19 mouse cellular contexts compared by ENCODE assay signal in the genomic region with DNA sequence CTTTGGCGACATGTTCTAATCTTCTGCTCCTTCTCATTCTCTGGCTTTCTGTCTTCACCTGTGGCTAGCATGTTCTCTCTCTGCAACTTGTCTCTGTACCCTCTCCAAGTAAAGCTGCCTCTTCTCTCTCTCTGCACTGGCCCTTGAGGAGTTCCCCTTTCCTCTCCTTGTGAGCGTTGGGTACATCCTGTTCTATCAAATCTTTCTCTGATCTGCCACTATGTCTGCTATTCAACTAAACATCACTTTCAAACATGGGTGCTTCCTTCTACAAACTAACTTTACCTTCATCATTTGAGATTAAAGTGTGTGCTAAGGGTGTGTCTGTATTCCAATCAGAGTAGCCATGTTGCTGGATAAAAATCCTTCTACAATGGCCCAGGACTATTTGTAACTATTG. TPM values are rescaled to one million over a fixed set of nuclear protein-coding genes. Genes with fewer than 3 reads are reported as not detected.
DNase-seq lines count a peak whose midpoint lies in the region; ATAC-seq and TF ChIP-seq lines count a peak whose summit lies in the region.
"Had no signal": no experiment of that assay in that cellular context is flagged by ENCODE, and none has a peak within 500 bp of the region (broad histone marks: within the 10 kb centered on the region; RNA-seq: fewer than 3 reads in every experiment).

No protein-coding gene starts in this region.

- H3K27me3 ChIP-seq in spleen, adult 2 months (ENCODE audit: control insufficient read depth, insufficient read depth, low read length): no peaks in the 10 kb centered on the region
- no peaks in the 10 kb centered on the region for H3K27me3 ChIP-seq in MEL (ENCODE audit: control insufficient read depth in 1 of 2, insufficient read depth in 2 of 2, low read length in 2 of 2)
- H3K27me3 ChIP-seq in liver, embryonic 12.5 days (replicated peaks): no peaks in the 10 kb centered on the region
- no peaks in the 10 kb centered on the region for H3K27me3 ChIP-seq in midbrain, embryonic 13.5 days
- H3K27me3 ChIP-seq: heart, embryonic 12.5 days; hindbrain, embryonic 15.5 days; limb, embryonic 12.5 days; lung, embryonic 15.5 days; neural tube, embryonic 12.5 days had no signal

- H3K4me2 ChIP-seq in liver, embryonic 12.5 days: peak overlapping the region; percentile 62
- H3K4me2 ChIP-seq in midbrain, embryonic 13.5 days (replicated peaks): no peak overlapping the region
- H3K4me2 ChIP-seq: heart, embryonic 12.5 days; limb, embryonic 12.5 days; lung, embryonic 15.5 days had no signal

- no peak overlapping the region for H3K9ac ChIP-seq in MEL (ENCODE audit: control insufficient read depth, low read depth, low read length, poor library complexity, severe bottlenecking)
- H3K9ac ChIP-seq in liver, embryonic 12.5 days: no peak overlapping the region
- no peak overlapping the region for H3K9ac ChIP-seq in midbrain, embryonic 13.5 days (replicated peaks)
- H3K9ac ChIP-seq: heart, embryonic 12.5 days; hindbrain, embryonic 15.5 days; limb, embryonic 12.5 days; lung, embryonic 15.5 days; neural tube, embryonic 12.5 days had no signal

- TF ChIP-seq CTCF in spleen, adult 2 months (IDR thresholded peaks at IDR 0.05; ENCODE audit: extremely low read depth, insufficient read depth, insufficient read length, insufficient replicate concordance): no peak
- no peak for TF ChIP-seq CTCF in MEL (IDR thresholded peaks at IDR 0.05 in 2 of 3, conservative IDR thresholded peaks at IDR 0.05 in 1 of 3; ENCODE audit: control insufficient read depth in 1 of 3, insufficient read depth in 1 of 3, low read depth in 2 of 3, low read length in 3 of 3, poor library complexity in 1 of 3, severe bottlenecking in 1 of 3)

- ATAC-seq in liver, embryonic 12.5 days: no peak
- no peak for ATAC-seq in midbrain, embryonic 13.5 days
- ATAC-seq: midbrain, embryonic 16.5 days had no signal

- no peaks in the 10 kb centered on the region for H3K36me3 ChIP-seq in spleen, adult 2 months (ENCODE audit: control insufficient read depth, insufficient read depth, low read length)
- H3K36me3 ChIP-seq in MEL (ENCODE audit: control insufficient read depth in 1 of 2, insufficient read depth in 2 of 2, low read length in 2 of 2): peaks cover 0 to 15% of the 10 kb centered on the region in 2 experiments; a peak in 2 of 4 replicates
- H3K36me3 ChIP-seq in liver, embryonic 12.5 days: peaks cover 8% of the 10 kb centered on the region
- H3K36me3 ChIP-seq in midbrain, embryonic 13.5 days: peaks cover 2% of the 10 kb centered on the region; the same call in 1 of the 2 replicates
- H3K36me3 ChIP-seq: heart, embryonic 12.5 days; hindbrain, embryonic 15.5 days; lung, embryonic 15.5 days had no signal

- TF ChIP-seq EP300 in MEL (IDR thresholded peaks at IDR 0.05; ENCODE audit: low read depth in 1 of 2, low read length in 2 of 2): no peak

- H3K79me2 ChIP-seq in MEL (ENCODE audit: control insufficient read depth, insufficient read depth, low read length, poor library complexity): peaks cover 18% of the 10 kb centered on the region

- H3K9me3 ChIP-seq in MEL (replicated peaks; ENCODE audit: insufficient read depth, low read length): no peaks in the 10 kb centered on the region
- no peaks in the 10 kb centered on the region for H3K9me3 ChIP-seq in liver, embryonic 12.5 days (replicated peaks)
- H3K9me3 ChIP-seq in midbrain, embryonic 13.5 days: no peaks in the 10 kb centered on the region
- H3K9me3 ChIP-seq: heart, embryonic 12.5 days; hindbrain, embryonic 15.5 days; limb, embryonic 12.5 days; lung, embryonic 15.5 days; neural tube, embryonic 12.5 days had no signal

- intact Hi-C loops in gastrocnemius, postnatal 14 days (cut with DNase I; ENCODE audit: low total_unique reads): loop anchor here (10.0 kb wide), 1 partner anchor 50 kb away; a partner anchor contains a TSS

- H3K27ac ChIP-seq in spleen, adult 2 months (ENCODE audit: insufficient read depth, low read length): peak overlapping the region; percentile 32; the same call in 1 of the 2 replicates
- H3K27ac ChIP-seq in MEL (ENCODE audit: control insufficient read depth, low read depth, low read length): no peak overlapping the region
- H3K27ac ChIP-seq in liver, embryonic 12.5 days: peak overlapping the region; percentile 96
- H3K27ac ChIP-seq in midbrain, embryonic 13.5 days: no peak overlapping the region
- H3K27ac ChIP-seq: limb, embryonic 12.5 days; lung, embryonic 15.5 days; neural tube, embryonic 12.5 days had no signal

- no peak for TF ChIP-seq POLR2A in spleen, adult 2 months (IDR thresholded peaks at IDR 0.05; ENCODE audit: low read depth, low read length)
- TF ChIP-seq POLR2A in MEL (IDR thresholded peaks at IDR 0.05; ENCODE audit: control insufficient read depth in 1 of 2, insufficient read depth in 1 of 2, low read depth in 1 of 2, low read length in 2 of 2, poor library complexity in 1 of 2): no peak

- no peaks in the 10 kb centered on the region for H3K4me1 ChIP-seq in spleen, adult 2 months (ENCODE audit: control insufficient read depth, insufficient read depth, insufficient read length)
- peaks cover 8 to 23% of the 10 kb centered on the region in 2 experiments for H3K4me1 ChIP-seq in MEL (ENCODE audit: control insufficient read depth in 1 of 2, insufficient read depth in 2 of 2, low read length in 2 of 2)
- H3K4me1 ChIP-seq in liver, embryonic 12.5 days: peaks cover 79% of the 10 kb centered on the region
- H3K4me1 ChIP-seq in midbrain, embryonic 13.5 days (replicated peaks): peaks cover 28% of the 10 kb centered on the region

- no peak overlapping the region for H3K4me3 ChIP-seq in spleen, adult 2 months (ENCODE audit: extremely low read depth, insufficient read depth, insufficient read length)
- H3K4me3 ChIP-seq in MEL (ENCODE audit: control insufficient read depth in 1 of 2, insufficient read depth in 1 of 2, low read depth in 2 of 2, low read length in 2 of 2): no peak overlapping the region
- no peak overlapping the region for H3K4me3 ChIP-seq in liver, embryonic 12.5 days
- H3K4me3 ChIP-seq in midbrain, embryonic 13.5 days (replicated peaks): no peak overlapping the region
- H3K4me3 ChIP-seq: heart, embryonic 12.5 days; limb, embryonic 12.5 days; lung, embryonic 15.5 days; neural tube, embryonic 12.5 days had no signal

- no peak for TF ChIP-seq RAD21 in MEL (IDR thresholded peaks at IDR 0.05; ENCODE audit: low read depth, low read length)

- no peak for DNase-seq in spleen, adult 2 months (ENCODE audit: low read depth in 1 of 2, low spot score in 2 of 2)
- DNase-seq in spleen, postnatal 4 days (ENCODE audit: low spot score in 2 of 2): no peak
- DNase-seq in MEL (ENCODE audit: low read depth, low spot score): peak; percentile 61
- DNase-seq in adrenal gland, adult (ENCODE audit: inconsistent age in 2 of 2, low spot score in 1 of 2): no peak
- no peak for DNase-seq in gastrocnemius, postnatal 14 days
- DNase-seq: adrenal gland, postnatal 36 days; gastrocnemius, postnatal 36 days; heart, postnatal 36 days; kidney, adult 11 months; kidney, postnatal 14 days; thymus, postnatal 4 days had no signal

- WGBS in spleen, adult 2 months: 34% methylated on average over 2 of the region's 2 CpGs
- 55% methylated on average over 2 of the region's 2 CpGs for WGBS in liver, embryonic 12.5 days (ENCODE audit: insufficient replicate concordance)
- 72% methylated on average over 2 of the region's 2 CpGs for WGBS in midbrain, embryonic 13.5 days

TF ChIP-seq in MEL, 35 proteins besides CTCF, POLR2A, EP300 and RAD21:
- TF ChIP-seq TBP (IDR thresholded peaks at IDR 0.05; ENCODE audit: low read depth, low read length) (0 out of 2 replicates have a peak, but pooled peaks have one; percentile 21), HCFC1 (IDR thresholded peaks at IDR 0.05; ENCODE audit: low read depth, low read length) (no peak), JUND (IDR thresholded peaks at IDR 0.05; ENCODE audit: low read depth, low read length) (no peak), POLR2AphosphoS5 (IDR thresholded peaks at IDR 0.05; ENCODE audit: borderline replicate concordance, low read depth, low read length) (no peak), KAT2A (conservative IDR thresholded peaks at IDR 0.05; ENCODE audit: low read depth, low read length) (no peak), SMC3 (IDR thresholded peaks at IDR 0.05; ENCODE audit: low read depth, low read length) (0 out of 2 replicates have a peak, but pooled peaks have one; percentile 6), ETS1 (IDR thresholded peaks at IDR 0.05; ENCODE audit: low read depth, low read length) (no peak)

RNA-seq across cellular contexts. Expression of a gene that starts 1.5 kb away (rescaled TPM):
- polyA plus RNA-seq in spleen, adult 2 months (2012; rRNA removed): 19.1 and 30.5 TPM in 2 replicates
- total RNA-seq in MEL (2012; rRNA removed): 50.2 and 51.7 TPM in 2 replicates
- polyA plus RNA-seq in MEL (2012; ENCODE audit: insufficient read depth in 1 of 2, insufficient read length in 2 of 2, low read depth in 1 of 2, low replicate concordance in 2 of 2, missing spikeins in 1 of 2): 100 to 1,000 TPM in 1 of 2 experiments, 10 to 100 TPM in 1; 48.5 to 154 TPM
- 122 and 123 TPM in 2 replicates for polyA plus RNA-seq in liver, embryonic 12.5 days (2016; fragmentation: Nextera tagmentation; extraction: Ambion mirVana)
- 294 and 313 TPM in 2 replicates for polyA plus RNA-seq in midbrain, embryonic 13.5 days (2015; fragmentation: Nextera tagmentation; extraction: Ambion mirVana)
- 100 to 1,000 TPM; 103 to 104 TPM for total RNA-seq in gastrocnemius, postnatal 14 days (2021)

RNA-seq across cellular contexts. Expression of a gene that starts 54.0 kb away (rescaled TPM):
- 2.4 TPM in 2 replicates for polyA plus RNA-seq in spleen, adult 2 months (2012; rRNA removed)
- 0.23 and 0.26 TPM in 2 replicates for total RNA-seq in MEL (2012; rRNA removed)
- polyA plus RNA-seq in MEL (2012; ENCODE audit: insufficient read depth in 1 of 2, insufficient read length in 2 of 2, low read depth in 1 of 2, low replicate concordance in 2 of 2, missing spikeins in 1 of 2): 1 to 10 TPM in 1 of 2 experiments, not detected in 1; 1.1 TPM
- polyA plus RNA-seq in liver, embryonic 12.5 days (2016; fragmentation: Nextera tagmentation; extraction: Ambion mirVana): 5.0 and 5.4 TPM in 2 replicates
- polyA plus RNA-seq in midbrain, embryonic 13.5 days (2015; fragmentation: Nextera tagmentation; extraction: Ambion mirVana): 9.1 and 10.5 TPM in 2 replicates
- total RNA-seq in gastrocnemius, postnatal 14 days (2021): 10 to 100 TPM; 15.7 to 17.4 TPM

Comparison
In these comparisons a context has a peak if more than half of its experiments do, and no peak if none do; other contexts are left out.
1. H3K27ac ChIP-seq: peak in spleen, adult 2 months (single experiment) and liver, embryonic 12.5 days (single experiment); none in MEL (single experiment) and midbrain, embryonic 13.5 days (single experiment).